Comparison of ENCODE assay signal across 13 mouse cellular contexts in the genomic region with DNA sequence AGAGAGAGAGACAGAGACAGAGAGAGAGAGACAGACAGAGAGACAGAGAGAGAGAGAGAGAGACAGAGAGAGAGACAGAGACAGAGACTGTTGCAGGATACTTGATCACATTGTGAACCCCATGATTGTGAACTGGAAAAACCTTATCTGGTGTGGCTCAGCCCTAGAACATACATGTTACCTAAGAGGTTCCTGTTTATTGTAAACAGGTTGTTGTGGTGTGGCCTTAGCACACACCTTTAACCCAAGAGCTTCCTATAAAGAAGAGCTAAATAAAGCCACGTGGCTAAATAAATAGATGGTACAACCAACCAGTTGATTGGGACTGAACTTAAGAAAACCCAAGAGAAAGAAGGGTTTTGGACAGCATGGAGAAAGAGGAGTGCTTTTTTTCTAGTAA.
"Had no signal": no experiment of that assay in that cellular context is flagged by ENCODE, and none has a peak within 500 bp of the region (broad histone marks: within the 10 kb centered on the region; RNA-seq: fewer than 3 reads in every experiment).

No protein-coding gene starts in this region.

- DNase-seq: gastrocnemius, postnatal 25 days; heart, adult 18-20 months; heart, postnatal 10 days; heart, postnatal 4 days; kidney, adult 11 months; kidney, adult 2 months; kidney, adult 9 months; kidney, postnatal 14 days; kidney, postnatal 36 days; liver; liver, embryonic 13.5 days had no signal

- ATAC-seq: hindbrain, postnatal 0 days; intestine, embryonic 16.5 days had no signal
